Mouse (Mus musculus): ENCODE measurements around the gene Sdc4.

GRCm38 (mm10) chr2:164453887-164454500 lies 10.3 kb upstream of the Sdc4 start:
- TF ChIP-seq CTCF (IDR thresholded peaks at IDR 0.05; ENCODE audit: insufficient read depth, low read length) (no peak), POLR2A (IDR thresholded peaks at IDR 0.05; ENCODE audit: borderline replicate concordance, extremely low read depth, low read depth, low read length) (no peak)
